ENCODE assay signal across 9 mouse cellular contexts in the genomic region with DNA sequence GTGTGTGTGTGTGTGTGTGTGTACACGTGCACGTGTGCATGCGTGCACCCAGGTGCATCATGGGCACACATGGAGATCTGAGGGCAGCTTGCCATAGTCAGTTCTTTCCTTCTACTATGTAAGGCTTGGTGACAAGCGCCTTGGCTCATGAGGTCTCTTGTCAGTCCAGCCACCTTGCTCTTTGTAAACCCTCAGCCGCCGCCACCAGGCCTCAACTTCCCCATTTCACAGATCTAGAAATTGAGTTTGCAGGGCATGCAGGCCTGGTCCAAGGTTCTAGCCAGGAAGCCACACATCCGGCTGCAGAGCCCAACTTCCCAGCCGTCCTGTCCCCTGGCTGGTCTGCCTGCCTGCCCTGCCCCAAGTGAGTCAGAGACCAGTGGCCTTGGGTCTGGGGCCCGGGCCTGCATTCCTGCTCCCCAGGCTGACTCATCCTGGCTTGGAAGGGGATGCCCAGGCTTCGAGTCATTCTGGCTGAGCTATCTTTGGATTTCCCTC. TPM values are rescaled to one million over a fixed set of nuclear protein-coding genes. Genes with fewer than 3 reads are reported as not detected.
DNase-seq lines count a peak whose midpoint lies in the region; ATAC-seq lines count a peak whose summit lies in the region.
"Had no signal": no experiment of that assay in that cellular context is flagged by ENCODE, and none has a peak within 500 bp of the region (broad histone marks: within the 10 kb centered on the region; RNA-seq: fewer than 3 reads in every experiment).

No protein-coding gene starts in this region.

- peaks cover 12% of the 10 kb centered on the region; the same call in 1 of the 2 replicates for H3K27me3 ChIP-seq in heart, embryonic 12.5 days (replicated peaks)
- no peaks in the 10 kb centered on the region for H3K27me3 ChIP-seq in midbrain, embryonic 15.5 days (replicated peaks)

- no peaks in the 10 kb centered on the region for H3K9me3 ChIP-seq in heart, embryonic 12.5 days (replicated peaks)
- no peaks in the 10 kb centered on the region for H3K9me3 ChIP-seq in midbrain, embryonic 15.5 days

- DNase-seq in ovary, adult 18-20 months (ENCODE audit: low spot score) = peak; percentile 78
- DNase-seq in ovary, postnatal 10 days (ENCODE audit: low spot score) = no peak
- DNase-seq in adrenal gland, postnatal 10 days = peak; percentile 87
- no peak for DNase-seq in kidney, adult 9 months
- DNase-seq in embryo, embryonic 10.5 days (ENCODE audit: low spot score) = no peak

- H3K4me1 ChIP-seq in heart, embryonic 12.5 days (replicated peaks) = 0 out of 2 replicates have a peak, but pooled peaks cover 4% of the 10 kb centered on the region
- H3K4me1 ChIP-seq in midbrain, embryonic 15.5 days = no peaks in the 10 kb centered on the region

- no peak overlapping the region for H3K27ac ChIP-seq in heart, embryonic 12.5 days (ENCODE audit: poor library complexity, severe bottlenecking)
- H3K27ac ChIP-seq in midbrain, embryonic 15.5 days = no peak overlapping the region

- H3K9ac ChIP-seq in heart, embryonic 12.5 days = 0 out of 2 replicates have a peak overlapping the region, but pooled peaks have one; percentile 25
- no peak overlapping the region for H3K9ac ChIP-seq in midbrain, embryonic 15.5 days

- H3K4me2 ChIP-seq in heart, embryonic 12.5 days = no peak overlapping the region
- H3K4me2 ChIP-seq in midbrain, embryonic 15.5 days = no peak overlapping the region

- H3K4me3 ChIP-seq in heart, embryonic 12.5 days = no peak overlapping the region
- H3K4me3 ChIP-seq in midbrain, embryonic 15.5 days = no peak overlapping the region

- H3K36me3 ChIP-seq in heart, embryonic 12.5 days = no peaks in the 10 kb centered on the region
- H3K36me3 ChIP-seq in midbrain, embryonic 15.5 days (replicated peaks) = no peaks in the 10 kb centered on the region

- WGBS in heart, embryonic 12.5 days = 65% methylated on average over 10 of the region's 10 CpGs
- WGBS in midbrain, embryonic 15.5 days = 78% methylated on average over 10 of the region's 10 CpGs

- no peak for ATAC-seq in heart, embryonic 12.5 days (ENCODE audit: insufficient number of reproducible peaks, low FRiP score)
- ATAC-seq in megakaryocyte progenitor cell, adult 5-6 weeks (replicated peaks; ENCODE audit: poor library complexity) = peak; percentile 47
- ATAC-seq in midbrain, embryonic 15.5 days (replicated peaks) = no peak

RNA-seq across cellular contexts. Expression of a gene that starts 12.3 kb away (rescaled TPM):
- total RNA-seq in adrenal gland, postnatal 10 days (2021) = 10 to 100 TPM; 19.5 to 24.1 TPM
- polyA plus RNA-seq in heart, embryonic 12.5 days (2016; fragmentation: Nextera tagmentation; extraction: Ambion mirVana) = 21.4 and 21.6 TPM in 2 replicates
- 10.8 and 18.1 TPM in 2 replicates for total RNA-seq in megakaryocyte progenitor cell, adult 5-6 weeks (2015)
- 16.0 and 20.8 TPM in 2 replicates for total RNA-seq in megakaryocyte progenitor cell, adult 5-6 weeks (2017)
- polyA plus RNA-seq in midbrain, embryonic 15.5 days (2015; fragmentation: Nextera tagmentation; extraction: Ambion mirVana) = 38.4 and 40.3 TPM in 2 replicates

RNA-seq across cellular contexts. Expression of a gene that starts 17.0 kb away (rescaled TPM):
- 1 to 10 TPM; 4.2 to 5.4 TPM for total RNA-seq in adrenal gland, postnatal 10 days (2021)
- 6.9 and 7.8 TPM in 2 replicates for polyA plus RNA-seq in heart, embryonic 12.5 days (2016; fragmentation: Nextera tagmentation; extraction: Ambion mirVana)
- total RNA-seq in megakaryocyte progenitor cell, adult 5-6 weeks (2015) = 20.5 and 28.0 TPM in 2 replicates
- 48.6 and 57.7 TPM in 2 replicates for total RNA-seq in megakaryocyte progenitor cell, adult 5-6 weeks (2017)
- polyA plus RNA-seq in midbrain, embryonic 15.5 days (2015; fragmentation: Nextera tagmentation; extraction: Ambion mirVana) = 0.92 and 1.1 TPM in 2 replicates

RNA-seq across cellular contexts. Expression of a gene that starts 38.1 kb away (rescaled TPM):
- not detected for total RNA-seq in adrenal gland, postnatal 10 days (2021)
- polyA plus RNA-seq in heart, embryonic 12.5 days (2016; fragmentation: Nextera tagmentation; extraction: Ambion mirVana) = not detected in 2 replicates
- total RNA-seq in megakaryocyte progenitor cell, adult 5-6 weeks (2015) = not detected in 2 replicates
- not detected in 2 replicates for total RNA-seq in megakaryocyte progenitor cell, adult 5-6 weeks (2017)
- polyA plus RNA-seq in midbrain, embryonic 15.5 days (2015; fragmentation: Nextera tagmentation; extraction: Ambion mirVana) = not detected in 2 replicates

RNA-seq across cellular contexts. Expression of a gene that starts 53.4 kb away (rescaled TPM):
- under 1 TPM; 0.36 to 0.42 TPM for total RNA-seq in adrenal gland, postnatal 10 days (2021)
- 0.31 TPM in 1 of 2 replicates, not detected in the other for polyA plus RNA-seq in heart, embryonic 12.5 days (2016; fragmentation: Nextera tagmentation; extraction: Ambion mirVana)
- not detected in 2 replicates for total RNA-seq in megakaryocyte progenitor cell, adult 5-6 weeks (2015)
- total RNA-seq in megakaryocyte progenitor cell, adult 5-6 weeks (2017) = not detected in 2 replicates
- 0.48 TPM in 1 of 2 replicates, not detected in the other for polyA plus RNA-seq in midbrain, embryonic 15.5 days (2015; fragmentation: Nextera tagmentation; extraction: Ambion mirVana)
- polyA plus RNA-seq: embryonic facial prominence, embryonic 14.5 days had no signal

Comparison
In these comparisons a context has a peak if more than half of its experiments do, and no peak if none do; other contexts are left out.
1. DNase-seq: peak in ovary, adult 18-20 months (single experiment) and adrenal gland, postnatal 10 days (single experiment); none in ovary, postnatal 10 days (single experiment), kidney, adult 9 months (single experiment) and embryo, embryonic 10.5 days (single experiment).